Mouse (Mus musculus) testis, adult 2 months (tissue): ENCODE data around the gene Prr14.

Experiments
- CTCF ChIP-seq: fragments of 200-500 bp; IDR thresholded peaks from 2 replicates; pipeline ENCODE4 v1.5.1; 2012; ENCODE audit warnings: low read depth, mild to moderate bottlenecking, inconsistent platforms, low read length, moderate library complexity; ENCODE audit not compliant: control insufficient read depth, insufficient read depth, insufficient replicate concordance
- POLR2A ChIP-seq: fragments of 200-500 bp; IDR thresholded peaks from 2 replicates; pipeline ENCODE4 v1.6.1; 2012; ENCODE audit warnings: low read depth, mild to moderate bottlenecking, inconsistent platforms, low read length, moderate library complexity; ENCODE audit not compliant: control insufficient read depth

- no peak for TF ChIP-seq POLR2A
- no peak for TF ChIP-seq CTCF
Measured at GRCm38 (mm10) chr7:127512231-127513015, 53.0 kb downstream of the Prr14 start.
